Mouse (Mus musculus): ENCODE results near the gene Pik3ap1.
A peak's percentile ranks its signal among the peaks of the same experiment; 100 is the strongest.

DNA sequence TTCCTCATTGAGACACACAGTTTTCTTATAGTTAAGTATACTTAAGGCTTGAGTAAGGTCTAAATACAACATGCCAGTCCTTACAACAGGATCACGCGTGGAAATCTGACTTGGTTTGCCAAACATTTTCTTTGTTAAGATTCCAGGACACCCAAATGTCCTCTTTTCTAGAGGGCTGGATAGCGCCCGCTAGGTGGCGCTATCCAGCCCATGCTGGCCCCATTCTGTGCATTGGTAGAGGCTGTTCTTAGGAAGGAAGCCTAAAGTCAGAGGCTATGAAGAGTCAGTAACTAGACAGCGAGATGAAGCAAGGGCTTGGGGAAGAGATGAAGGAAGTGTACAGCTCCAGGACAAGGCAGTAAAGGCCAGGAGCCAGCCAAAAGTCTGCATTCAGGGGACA lies 71.2 kb downstream of the Pik3ap1 start:
- TF ChIP-seq ZC3H11A (IDR thresholded peaks at IDR 0.05; ENCODE audit: low read depth, low read length) (peak; percentile 55; the same call in 1 of the 2 replicates), CTCF (IDR thresholded peaks at IDR 0.05 in 2 of 3, conservative IDR thresholded peaks at IDR 0.05 in 1 of 3; ENCODE audit: control insufficient read depth in 1 of 3, insufficient read depth in 1 of 3, low read depth in 2 of 3, low read length in 3 of 3, poor library complexity in 1 of 3, severe bottlenecking in 1 of 3) (peak; percentile 76 to 86 (median 82)), NELFE (IDR thresholded peaks at IDR 0.05; ENCODE audit: low read depth, low read length) (no peak), TCF12 (IDR thresholded peaks at IDR 0.05; ENCODE audit: low read depth, low read length) (no peak), ZMIZ1 (IDR thresholded peaks at IDR 0.05; ENCODE audit: low read depth, low read length) (no peak), POLR2A (IDR thresholded peaks at IDR 0.05; ENCODE audit: control insufficient read depth in 1 of 2, insufficient read depth in 1 of 2, low read depth in 1 of 2, low read length in 2 of 2, poor library complexity in 1 of 2) (no peak), EP300 (IDR thresholded peaks at IDR 0.05; ENCODE audit: low read depth in 1 of 2, low read length in 2 of 2) (no peak), MYC (IDR thresholded peaks at IDR 0.05; ENCODE audit: low read depth, low read length) (no peak), USF1 (IDR thresholded peaks at IDR 0.05; ENCODE audit: low read depth, low read length) (no peak), JUND (IDR thresholded peaks at IDR 0.05; ENCODE audit: low read depth, low read length) (no peak), NRF1 (IDR thresholded peaks at IDR 0.05; ENCODE audit: insufficient read depth, low read depth, low read length, poor library complexity, severe bottlenecking) (no peak)
